Mouse (Mus musculus): ENCODE results near the gene Olfr281. TPM values are rescaled to one million over a fixed set of nuclear protein-coding genes. Genes with fewer than 3 reads are reported as not detected.

Gene Olfr281
- polyA plus RNA-seq, 1 experiment from 2014 or later, result not detected

- 45% methylated on average over 10 of the region's 10 CpGs for WGBS
- no peak overlapping the region for H3K27ac ChIP-seq (ENCODE audit: low read length)
- H3K36me3 ChIP-seq (ENCODE audit: control insufficient read depth, insufficient read depth, low read length), result no peaks in the 10 kb centered on the region
- no peak overlapping the region for H3K9ac ChIP-seq (replicated peaks; ENCODE audit: low read depth, low read length)
- no peak overlapping the region for H3K4me3 ChIP-seq (ENCODE audit: low read depth, low read length)
- no peak for ATAC-seq (ENCODE audit: insufficient number of reproducible peaks, insufficient read depth, low FRiP score, low read depth)
- no peak overlapping the region for H3K4me2 ChIP-seq (replicated peaks; ENCODE audit: low read depth, low read length)
- H3K9me3 ChIP-seq (ENCODE audit: control insufficient read depth, low read depth, low read length), result no peaks in the 10 kb centered on the region
- no peaks in the 10 kb centered on the region for H3K4me1 ChIP-seq (ENCODE audit: control insufficient read depth, insufficient read depth, low read length)
- no peaks in the 10 kb centered on the region for H3K27me3 ChIP-seq (ENCODE audit: control insufficient read depth, insufficient read depth, low read length)
These were observed 23.0 kb downstream of the Olfr281 start for GRCm38 (mm10) chr15:98475382-98475781.

- Histone ChIP-seq H3K4me2 (replicated peaks; ENCODE audit: low read depth, low read length) (no peak overlapping the region), H3K27ac (ENCODE audit: low read length) (no peak overlapping the region), H3K9me3 (ENCODE audit: control insufficient read depth, low read depth, low read length) (no peaks in the 10 kb centered on the region), H3K36me3 (ENCODE audit: control insufficient read depth, insufficient read depth, low read length) (no peaks in the 10 kb centered on the region), H3K4me1 (ENCODE audit: control insufficient read depth, insufficient read depth, low read length) (no peaks in the 10 kb centered on the region), H3K9ac (replicated peaks; ENCODE audit: low read depth, low read length) (no peak overlapping the region), H3K4me3 (ENCODE audit: low read depth, low read length) (no peak overlapping the region), H3K27me3 (ENCODE audit: control insufficient read depth, insufficient read depth, low read length) (no peaks in the 10 kb centered on the region)
- WGBS, result 81% methylated on average over 5 of the region's 5 CpGs
- no peak for ATAC-seq (ENCODE audit: insufficient number of reproducible peaks, insufficient read depth, low FRiP score, low read depth)
These were observed 23.9 kb downstream of the Olfr281 start for GRCm38 (mm10) chr15:98476281-98476680.

GRCm38 (mm10) chr15:98479568-98480102 is 27.2 kb downstream of the Olfr281 start:
- whole genome bisulfite sequencing, result 73% methylated on average over 7 of the region's 7 CpGs
- no peak for ATAC-seq (ENCODE audit: insufficient number of reproducible peaks, insufficient read depth, low FRiP score, low read depth)

GRCm38 (mm10) chr15:98482701-98483100 is 30.3 kb downstream of the Olfr281 start, which contains the start of gene Lalba:
Lalba (minus strand) TSS chr15:98482721.
- Histone ChIP-seq H3K27ac (ENCODE audit: low read length) (no peak within 1 kb of the TSS), H3K9ac (replicated peaks; ENCODE audit: low read depth, low read length) (no peak within 1 kb of the TSS), H3K4me2 (replicated peaks; ENCODE audit: low read depth, low read length) (no peak within 1 kb of the TSS), H3K4me3 (ENCODE audit: low read depth, low read length) (no peak within 1 kb of the TSS), H3K9me3 (ENCODE audit: control insufficient read depth, low read depth, low read length) (no peaks in the 10 kb centered on the region), H3K36me3 (ENCODE audit: control insufficient read depth, insufficient read depth, low read length) (no peaks in the 10 kb centered on the region), H3K4me1 (ENCODE audit: control insufficient read depth, insufficient read depth, low read length) (no peaks in the 10 kb centered on the region), H3K27me3 (ENCODE audit: control insufficient read depth, insufficient read depth, low read length) (no peaks in the 10 kb centered on the region)
- no peak for ATAC-seq (ENCODE audit: insufficient number of reproducible peaks, insufficient read depth, low FRiP score, low read depth)
- WGBS, result 49% methylated on average over 3 of the region's 3 CpGs

More at GRCm38 (mm10) chr15:98479568-98480102, 27.2 kb downstream of the Olfr281 start:
- Histone ChIP-seq H3K4me2 (replicated peaks; ENCODE audit: low read depth, low read length) (no peak overlapping the region), H3K27ac (ENCODE audit: low read length) (no peak overlapping the region), H3K9ac (replicated peaks; ENCODE audit: low read depth, low read length) (no peak overlapping the region), H3K9me3 (ENCODE audit: control insufficient read depth, low read depth, low read length) (no peaks in the 10 kb centered on the region), H3K4me1 (ENCODE audit: control insufficient read depth, insufficient read depth, low read length) (no peaks in the 10 kb centered on the region), H3K36me3 (ENCODE audit: control insufficient read depth, insufficient read depth, low read length) (no peaks in the 10 kb centered on the region), H3K27me3 (ENCODE audit: control insufficient read depth, insufficient read depth, low read length) (no peaks in the 10 kb centered on the region), H3K4me3 (ENCODE audit: low read depth, low read length) (no peak overlapping the region)

GRCm38 (mm10) chr15:98483907-98484886 is 31.8 kb downstream of the Olfr281 start:
- Histone ChIP-seq H3K9ac (replicated peaks; ENCODE audit: low read depth, low read length) (no peak overlapping the region), H3K27me3 (ENCODE audit: control insufficient read depth, insufficient read depth, low read length) (no peaks in the 10 kb centered on the region), H3K36me3 (ENCODE audit: control insufficient read depth, insufficient read depth, low read length) (no peaks in the 10 kb centered on the region), H3K4me3 (ENCODE audit: low read depth, low read length) (no peak overlapping the region), H3K4me2 (replicated peaks; ENCODE audit: low read depth, low read length) (no peak overlapping the region), H3K9me3 (ENCODE audit: control insufficient read depth, low read depth, low read length) (no peaks in the 10 kb centered on the region), H3K27ac (ENCODE audit: low read length) (peak overlapping the region; percentile 39; the same call in 1 of the 2 replicates), H3K4me1 (ENCODE audit: control insufficient read depth, insufficient read depth, low read length) (no peaks in the 10 kb centered on the region)
- ATAC-seq (ENCODE audit: insufficient number of reproducible peaks, insufficient read depth, low FRiP score, low read depth), result no peak
- WGBS, result 55% methylated on average over 18 of the region's 18 CpGs

- no peak overlapping the region for H3K9ac ChIP-seq (replicated peaks; ENCODE audit: low read depth, low read length)
- WGBS, result 92% methylated on average over 8 of the region's 8 CpGs
- no peak overlapping the region for H3K4me3 ChIP-seq (ENCODE audit: low read depth, low read length)
- H3K27ac ChIP-seq (ENCODE audit: low read length), result no peak overlapping the region
- no peaks in the 10 kb centered on the region for H3K36me3 ChIP-seq (ENCODE audit: control insufficient read depth, insufficient read depth, low read length)
- no peaks in the 10 kb centered on the region for H3K4me1 ChIP-seq (ENCODE audit: control insufficient read depth, insufficient read depth, low read length)
- ATAC-seq (ENCODE audit: insufficient number of reproducible peaks, insufficient read depth, low FRiP score, low read depth), result no peak
- no peaks in the 10 kb centered on the region for H3K27me3 ChIP-seq (ENCODE audit: control insufficient read depth, insufficient read depth, low read length)
- H3K4me2 ChIP-seq (replicated peaks; ENCODE audit: low read depth, low read length), result no peak overlapping the region
- H3K9me3 ChIP-seq (ENCODE audit: control insufficient read depth, low read depth, low read length), result no peaks in the 10 kb centered on the region
These were observed 34.1 kb downstream of the Olfr281 start for GRCm38 (mm10) chr15:98486433-98487021.

- H3K4me1 ChIP-seq (ENCODE audit: control insufficient read depth, insufficient read depth, low read length), result no peaks in the 10 kb centered on the region
- H3K27me3 ChIP-seq (ENCODE audit: control insufficient read depth, insufficient read depth, low read length), result no peaks in the 10 kb centered on the region
- H3K9me3 ChIP-seq (ENCODE audit: control insufficient read depth, low read depth, low read length), result no peaks in the 10 kb centered on the region
- H3K27ac ChIP-seq (ENCODE audit: low read length), result no peak overlapping the region
- no peak for ATAC-seq (ENCODE audit: insufficient number of reproducible peaks, insufficient read depth, low FRiP score, low read depth)
- 53% methylated on average over 2 of the region's 2 CpGs for whole genome bisulfite sequencing
- no peak overlapping the region for H3K4me3 ChIP-seq (ENCODE audit: low read depth, low read length)
- H3K4me2 ChIP-seq (replicated peaks; ENCODE audit: low read depth, low read length), result no peak overlapping the region
- no peaks in the 10 kb centered on the region for H3K36me3 ChIP-seq (ENCODE audit: control insufficient read depth, insufficient read depth, low read length)
- no peak overlapping the region for H3K9ac ChIP-seq (replicated peaks; ENCODE audit: low read depth, low read length)
These were observed 38.9 kb downstream of the Olfr281 start for GRCm38 (mm10) chr15:98491332-98491731.

- Histone ChIP-seq H3K4me1 (ENCODE audit: control insufficient read depth, insufficient read depth, low read length) (no peaks in the 10 kb centered on the region), H3K9ac (replicated peaks; ENCODE audit: low read depth, low read length) (no peak within 1 kb of the TSS), H3K4me3 (ENCODE audit: low read depth, low read length) (no peak within 1 kb of the TSS), H3K36me3 (ENCODE audit: control insufficient read depth, insufficient read depth, low read length) (no peaks in the 10 kb centered on the region), H3K27me3 (ENCODE audit: control insufficient read depth, insufficient read depth, low read length) (no peaks in the 10 kb centered on the region), H3K9me3 (ENCODE audit: control insufficient read depth, low read depth, low read length) (no peaks in the 10 kb centered on the region), H3K27ac (ENCODE audit: low read length) (no peak within 1 kb of the TSS), H3K4me2 (replicated peaks; ENCODE audit: low read depth, low read length) (no peak within 1 kb of the TSS)
- 60% methylated on average over 4 of the region's 4 CpGs for WGBS
- ATAC-seq (ENCODE audit: insufficient number of reproducible peaks, insufficient read depth, low FRiP score, low read depth), result no peak
These were observed 39.7 kb downstream of the Olfr281 start, which contains the start of gene Olfr279 for GRCm38 (mm10) chr15:98492102-98492501. Olfr279 (plus strand) TSS chr15:98492402.
